Mouse (Mus musculus): Measurements from ENCODE around the gene Lenep. TPM values are rescaled to one million over a fixed set of nuclear protein-coding genes. Genes with fewer than 3 reads are reported as not detected.
A peak's percentile ranks its signal among the peaks of the same experiment; 100 is the strongest.

The Lenep gene
- polyA plus RNA-seq, 1 experiment from 2014 or later: 0.22 TPM

DNA sequence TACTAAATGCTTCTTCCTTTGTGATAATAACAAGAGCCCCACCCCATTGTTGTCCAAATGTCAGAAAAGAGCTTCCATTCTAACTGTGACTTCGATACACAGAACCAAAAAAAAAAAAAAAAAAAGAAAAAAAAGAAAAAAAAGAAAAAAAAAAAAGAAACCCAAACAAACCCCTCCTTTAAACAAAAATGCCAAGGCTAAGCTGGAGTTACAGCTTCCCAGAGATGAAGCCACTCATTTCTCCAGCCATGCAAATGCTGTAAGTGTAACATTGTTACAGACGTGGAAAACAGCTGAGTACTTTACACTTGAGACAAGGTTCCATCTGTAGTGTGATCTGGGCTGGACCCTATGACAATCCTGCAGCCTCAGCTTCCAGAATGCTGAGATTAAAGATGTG lies 14.5 kb upstream of the Lenep start:
- 42% methylated on average over 2 of the region's 2 CpGs for WGBS
- Histone ChIP-seq H3K9ac (ENCODE audit: low read depth, low read length) (peak overlapping the region; percentile 46), H3K4me2 (replicated peaks; ENCODE audit: low read depth, low read length) (peak overlapping the region; percentile 87), H3K4me3 (ENCODE audit: low read depth, low read length) (peak overlapping the region; percentile 61), H3K27me3 (ENCODE audit: control insufficient read depth, insufficient read depth, low read length) (no peaks in the 10 kb centered on the region), H3K36me3 (ENCODE audit: control insufficient read depth, insufficient read depth, low read length) (0 out of 2 replicates have a peak, but pooled peaks cover 3% of the 10 kb centered on the region), H3K27ac (ENCODE audit: low read depth, low read length) (no peak overlapping the region), H3K4me1 (replicated peaks; ENCODE audit: control insufficient read depth, insufficient read depth, low read length) (peaks cover 9% of the 10 kb centered on the region; the same call in 1 of the 2 replicates), H3K9me3 (ENCODE audit: control insufficient read depth, low read length) (no peaks in the 10 kb centered on the region)
- ATAC-seq (ENCODE audit: low FRiP score) (no peak), DNase-seq (ENCODE audit: low spot score) (no peak)

GRCm38 (mm10) chr3:89416158-89416557 lies 13.6 kb upstream of the Lenep start:
- Histone ChIP-seq H3K27ac (ENCODE audit: low read depth, low read length) (no peak overlapping the region), H3K9ac (ENCODE audit: low read depth, low read length) (no peak overlapping the region), H3K4me2 (replicated peaks; ENCODE audit: low read depth, low read length) (no peak overlapping the region), H3K27me3 (ENCODE audit: control insufficient read depth, insufficient read depth, low read length) (no peaks in the 10 kb centered on the region), H3K4me1 (replicated peaks; ENCODE audit: control insufficient read depth, insufficient read depth, low read length) (peaks cover 4% of the 10 kb centered on the region; the same call in 1 of the 2 replicates), H3K36me3 (ENCODE audit: control insufficient read depth, insufficient read depth, low read length) (0 out of 2 replicates have a peak, but pooled peaks cover 3% of the 10 kb centered on the region), H3K9me3 (ENCODE audit: control insufficient read depth, low read length) (no peaks in the 10 kb centered on the region), H3K4me3 (ENCODE audit: low read depth, low read length) (no peak overlapping the region)
- no peak for DNase-seq (ENCODE audit: low spot score)
- 96% methylated on average over 8 of the region's 8 CpGs for WGBS
- ATAC-seq (ENCODE audit: low FRiP score): no peak

DNA sequence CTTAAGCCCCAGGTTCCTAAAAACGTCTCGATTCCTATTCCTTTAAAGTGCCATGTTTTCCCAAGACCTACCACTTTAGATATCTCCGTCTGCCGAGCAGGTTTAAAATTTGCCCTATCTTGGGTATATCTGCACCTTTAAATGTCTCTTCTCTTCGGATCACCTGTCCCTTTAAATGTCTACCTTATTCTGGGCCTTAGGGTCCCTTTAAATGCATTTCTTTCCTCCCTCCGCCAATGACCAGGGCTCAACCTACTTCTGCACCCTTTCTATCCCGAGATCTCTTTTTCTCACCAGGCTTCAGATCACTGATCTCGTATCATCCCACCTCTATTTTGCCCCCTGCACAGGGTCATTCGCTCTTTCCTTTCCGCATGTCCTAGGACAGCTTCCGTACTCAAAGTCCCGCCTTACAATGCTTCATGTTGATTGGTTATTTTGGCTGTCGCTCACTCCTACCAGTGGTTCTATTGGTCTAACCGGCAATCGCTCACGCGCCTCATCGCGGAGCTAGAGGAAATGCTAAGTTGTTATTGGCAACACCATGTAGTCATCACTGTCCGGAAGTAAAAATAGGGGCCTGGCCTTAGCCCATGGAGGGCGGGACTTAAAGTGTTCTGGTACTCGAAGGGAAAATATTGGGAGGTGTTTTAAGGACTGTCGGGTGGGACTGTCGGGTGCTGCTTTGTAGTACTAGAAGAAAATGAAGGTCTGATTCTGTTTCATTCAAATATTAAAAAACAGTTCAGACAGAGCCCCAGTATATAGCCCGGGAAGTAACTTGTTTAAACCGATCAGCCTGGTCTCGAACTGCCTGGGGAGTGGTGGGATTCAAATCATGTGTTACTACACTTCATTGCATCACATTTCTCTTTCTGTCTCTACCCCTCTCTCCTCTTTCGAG lies 9.1 kb upstream of the Lenep start, which contains the start of gene Flad1:
Gene Flad1, minus strand, starts transcription at position 381 of the 904 bp plus-strand sequence.
- Histone ChIP-seq H3K4me1 (replicated peaks; ENCODE audit: control insufficient read depth, insufficient read depth, low read length) (no peaks in the 10 kb centered on the region), H3K27me3 (ENCODE audit: control insufficient read depth, insufficient read depth, low read length) (no peaks in the 10 kb centered on the region), H3K4me3 (ENCODE audit: low read depth, low read length) (peak within 1 kb of the TSS; percentile 47), H3K4me2 (replicated peaks; ENCODE audit: low read depth, low read length) (peak within 1 kb of the TSS; percentile 45), H3K9me3 (ENCODE audit: control insufficient read depth, low read length) (no peaks in the 10 kb centered on the region), H3K9ac (ENCODE audit: low read depth, low read length) (peak within 1 kb of the TSS; percentile 46), H3K27ac (ENCODE audit: low read depth, low read length) (0 out of 2 replicates have a peak within 1 kb of the TSS, but pooled peaks have one; percentile 0), H3K36me3 (ENCODE audit: control insufficient read depth, insufficient read depth, low read length) (0 out of 2 replicates have a peak, but pooled peaks cover 3% of the 10 kb centered on the region)
- WGBS: 7% methylated on average over 28 of the region's 28 CpGs
- DNase-seq (ENCODE audit: low spot score) (peak; percentile 100), ATAC-seq (ENCODE audit: low FRiP score) (peak; percentile 99)

GRCm38 (mm10) chr3:89410864-89411263 lies 8.3 kb upstream of the Lenep start:
- WGBS: 85% methylated on average over 10 of the region's 10 CpGs
- H3K4me3 ChIP-seq (ENCODE audit: low read depth, low read length): peak overlapping the region; percentile 47
- H3K36me3 ChIP-seq (ENCODE audit: control insufficient read depth, insufficient read depth, low read length): 0 out of 2 replicates have a peak, but pooled peaks cover 3% of the 10 kb centered on the region
- no peaks in the 10 kb centered on the region for H3K9me3 ChIP-seq (ENCODE audit: control insufficient read depth, low read length)
- H3K27me3 ChIP-seq (ENCODE audit: control insufficient read depth, insufficient read depth, low read length): no peaks in the 10 kb centered on the region
- H3K4me2 ChIP-seq (replicated peaks; ENCODE audit: low read depth, low read length): peak overlapping the region; percentile 45
- DNase-seq (ENCODE audit: low spot score): no peak
- peak overlapping the region; percentile 46; the same call in 1 of the 2 replicates for H3K9ac ChIP-seq (ENCODE audit: low read depth, low read length)
- H3K27ac ChIP-seq (ENCODE audit: low read depth, low read length): no peak overlapping the region
- ATAC-seq (ENCODE audit: low FRiP score): no peak
- H3K4me1 ChIP-seq (replicated peaks; ENCODE audit: control insufficient read depth, insufficient read depth, low read length): no peaks in the 10 kb centered on the region

GRCm38 (mm10) chr3:89409701-89410100 lies 7.1 kb upstream of the Lenep start:
- Histone ChIP-seq H3K27ac (ENCODE audit: low read depth, low read length) (no peak overlapping the region), H3K4me2 (replicated peaks; ENCODE audit: low read depth, low read length) (no peak overlapping the region), H3K9ac (ENCODE audit: low read depth, low read length) (no peak overlapping the region), H3K4me3 (ENCODE audit: low read depth, low read length) (no peak overlapping the region), H3K9me3 (ENCODE audit: control insufficient read depth, low read length) (no peaks in the 10 kb centered on the region), H3K27me3 (ENCODE audit: control insufficient read depth, insufficient read depth, low read length) (no peaks in the 10 kb centered on the region), H3K4me1 (replicated peaks; ENCODE audit: control insufficient read depth, insufficient read depth, low read length) (no peaks in the 10 kb centered on the region), H3K36me3 (ENCODE audit: control insufficient read depth, insufficient read depth, low read length) (0 out of 2 replicates have a peak, but pooled peaks cover under 1% of the 10 kb centered on the region)
- DNase-seq (ENCODE audit: low spot score): no peak
- 92% methylated on average over 3 of the region's 3 CpGs for WGBS
- no peak for ATAC-seq (ENCODE audit: low FRiP score)

- no peak overlapping the region for H3K27ac ChIP-seq (ENCODE audit: low read depth, low read length)
- H3K4me1 ChIP-seq (replicated peaks; ENCODE audit: control insufficient read depth, insufficient read depth, low read length): no peaks in the 10 kb centered on the region
- H3K27me3 ChIP-seq (ENCODE audit: control insufficient read depth, insufficient read depth, low read length): no peaks in the 10 kb centered on the region
- DNase-seq (ENCODE audit: low spot score) (no peak), ATAC-seq (ENCODE audit: low FRiP score) (no peak)
- H3K9ac ChIP-seq (ENCODE audit: low read depth, low read length): no peak overlapping the region
- WGBS: 65% methylated on average over 16 of the region's 16 CpGs
- H3K4me3 ChIP-seq (ENCODE audit: low read depth, low read length): no peak overlapping the region
- H3K36me3 ChIP-seq (ENCODE audit: control insufficient read depth, insufficient read depth, low read length): no peaks in the 10 kb centered on the region
- H3K9me3 ChIP-seq (ENCODE audit: control insufficient read depth, low read length): no peaks in the 10 kb centered on the region
- H3K4me2 ChIP-seq (replicated peaks; ENCODE audit: low read depth, low read length): no peak overlapping the region
These were observed 5.9 kb upstream of the Lenep start for GRCm38 (mm10) chr3:89408448-89408847.

DNA sequence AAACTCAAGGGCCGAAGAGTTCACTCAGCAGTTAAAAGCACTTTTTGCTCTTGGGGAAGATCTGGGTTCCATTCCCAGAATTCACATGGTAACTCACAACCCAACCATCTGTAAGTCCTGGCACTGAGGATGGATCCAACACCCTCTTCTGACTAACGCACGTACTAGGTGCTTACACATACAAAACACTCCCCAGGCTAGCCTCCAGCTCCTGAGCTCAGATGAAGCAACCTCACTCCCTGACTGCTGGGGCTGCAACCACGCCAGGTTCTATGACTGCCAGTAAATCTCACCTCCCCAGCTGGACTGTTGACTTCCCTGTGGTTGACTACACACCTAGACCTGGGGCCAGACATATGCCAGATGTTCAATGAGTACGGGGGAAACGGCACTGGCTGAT lies 4.3 kb upstream of the Lenep start:
- no peak for ATAC-seq (ENCODE audit: low FRiP score)
- Histone ChIP-seq H3K36me3 (ENCODE audit: control insufficient read depth, insufficient read depth, low read length) (no peaks in the 10 kb centered on the region), H3K4me2 (replicated peaks; ENCODE audit: low read depth, low read length) (no peak overlapping the region), H3K4me3 (ENCODE audit: low read depth, low read length) (no peak overlapping the region), H3K27ac (ENCODE audit: low read depth, low read length) (no peak overlapping the region), H3K9ac (ENCODE audit: low read depth, low read length) (no peak overlapping the region), H3K4me1 (replicated peaks; ENCODE audit: control insufficient read depth, insufficient read depth, low read length) (no peaks in the 10 kb centered on the region), H3K27me3 (ENCODE audit: control insufficient read depth, insufficient read depth, low read length) (no peaks in the 10 kb centered on the region), H3K9me3 (ENCODE audit: control insufficient read depth, low read length) (no peaks in the 10 kb centered on the region)
- DNase-seq (ENCODE audit: low spot score): no peak
- 94% methylated on average over 6 of the region's 6 CpGs for WGBS

GRCm38 (mm10) chr3:89401329-89401728 lies 1.3 kb downstream of the Lenep start:
- ATAC-seq (ENCODE audit: low FRiP score): no peak
- DNase-seq (ENCODE audit: low spot score): no peak
- Histone ChIP-seq H3K9ac (ENCODE audit: low read depth, low read length) (no peak overlapping the region), H3K4me2 (replicated peaks; ENCODE audit: low read depth, low read length) (no peak overlapping the region), H3K9me3 (ENCODE audit: control insufficient read depth, low read length) (no peaks in the 10 kb centered on the region), H3K36me3 (ENCODE audit: control insufficient read depth, insufficient read depth, low read length) (no peaks in the 10 kb centered on the region), H3K4me1 (replicated peaks; ENCODE audit: control insufficient read depth, insufficient read depth, low read length) (no peaks in the 10 kb centered on the region), H3K27me3 (ENCODE audit: control insufficient read depth, insufficient read depth, low read length) (no peaks in the 10 kb centered on the region), H3K27ac (ENCODE audit: low read depth, low read length) (no peak overlapping the region), H3K4me3 (ENCODE audit: low read depth, low read length) (no peak overlapping the region)
- 89% methylated on average over 7 of the region's 7 CpGs for WGBS

DNA sequence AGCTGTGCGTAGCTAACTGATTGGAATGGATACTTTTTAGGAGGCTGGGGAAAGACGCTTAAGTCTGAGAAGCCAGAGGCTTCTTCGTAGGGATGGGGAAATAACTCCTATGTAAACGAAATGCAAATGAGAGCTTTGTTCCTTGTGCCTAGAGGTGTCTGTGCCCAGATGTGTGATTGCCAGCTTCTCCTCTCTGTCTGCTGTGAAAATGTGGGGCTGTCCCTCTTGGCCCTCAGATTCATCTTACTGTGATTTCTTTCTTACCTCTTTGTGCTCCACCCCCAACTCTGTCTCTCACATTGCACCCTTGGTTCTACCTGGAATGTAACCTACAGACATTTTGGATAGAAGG lies 6.0 kb downstream of the Lenep start:
- Histone ChIP-seq H3K4me1 (replicated peaks; ENCODE audit: control insufficient read depth, insufficient read depth, low read length) (peaks cover 15% of the 10 kb centered on the region), H3K9me3 (ENCODE audit: control insufficient read depth, low read length) (no peaks in the 10 kb centered on the region), H3K36me3 (ENCODE audit: control insufficient read depth, insufficient read depth, low read length) (no peaks in the 10 kb centered on the region), H3K4me3 (ENCODE audit: low read depth, low read length) (peak overlapping the region; percentile 36), H3K9ac (ENCODE audit: low read depth, low read length) (no peak overlapping the region), H3K27me3 (ENCODE audit: control insufficient read depth, insufficient read depth, low read length) (peaks cover 16% of the 10 kb centered on the region), H3K27ac (ENCODE audit: low read depth, low read length) (no peak overlapping the region), H3K4me2 (replicated peaks; ENCODE audit: low read depth, low read length) (peak overlapping the region; percentile 94; the same call in 1 of the 2 replicates)
- ATAC-seq (ENCODE audit: low FRiP score) (no peak), DNase-seq (ENCODE audit: low spot score) (no peak)
- WGBS: 2% methylated on average over 4 of the region's 4 CpGs
